Mouse (Mus musculus) kidney, adult 2 months (tissue): ENCODE data around the gene Wnk3.

Experiments used
- CTCF ChIP-seq: fragments of 200-500 bp; conservative IDR thresholded peaks from 2 replicates; pipeline ENCODE4 v1.5.1; 2011; ENCODE audit warnings: low read depth, mild to moderate bottlenecking, control low read depth, low read length, moderate library complexity, mixed read lengths; ENCODE audit not compliant: insufficient read depth, insufficient read length
- POLR2A ChIP-seq: fragments of 200-500 bp; IDR thresholded peaks from one replicate; pipeline ENCODE4 v1.6.1; 2011; ENCODE audit warnings: low read depth, low read length, control low read depth

- no peak for TF ChIP-seq CTCF
- TF ChIP-seq POLR2A: no peak
These were observed 135.7 kb downstream of the Wnk3 start for GRCm38 (mm10) chrX:151333615-151334014.
